ENCODE assay signal across 20 mouse cellular contexts in the genomic region with DNA sequence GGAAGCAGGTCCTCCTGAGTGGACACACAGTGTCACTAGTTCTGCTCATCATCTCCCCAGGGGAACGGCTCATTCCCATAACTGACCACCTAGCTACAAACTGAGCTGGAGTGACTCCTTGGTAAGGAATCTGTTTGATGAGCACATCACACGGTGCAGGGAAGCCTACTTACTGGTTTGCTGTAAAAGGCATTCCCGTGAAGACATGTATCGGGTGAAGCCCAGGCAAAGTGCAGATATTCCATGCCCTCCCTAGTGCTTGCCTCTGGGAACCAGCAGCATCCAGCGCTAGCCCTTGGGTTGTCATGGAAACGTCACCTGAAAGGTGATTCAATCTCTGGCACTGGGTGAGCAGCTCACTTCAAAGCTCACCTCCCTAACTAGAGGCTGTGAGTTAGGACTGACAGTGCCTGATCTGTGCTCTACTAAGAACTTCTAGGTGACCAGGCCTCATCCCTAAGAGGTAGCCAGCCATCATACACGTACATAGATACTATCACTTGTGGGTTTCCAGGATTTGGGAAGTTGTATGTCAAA.
"Had no signal": no experiment of that assay in that cellular context is flagged by ENCODE, and none has a peak within 500 bp of the region (broad histone marks: within the 10 kb centered on the region; RNA-seq: fewer than 3 reads in every experiment).

No protein-coding gene starts in this region.

- H3K4me1 ChIP-seq: limb, embryonic 12.5 days; limb, embryonic 15.5 days; midbrain, embryonic 13.5 days; neural tube, embryonic 12.5 days; neural tube, embryonic 15.5 days had no signal

- H3K27me3 ChIP-seq: limb, embryonic 12.5 days; limb, embryonic 15.5 days; midbrain, embryonic 13.5 days; neural tube, embryonic 12.5 days; neural tube, embryonic 15.5 days had no signal

- H3K9me3 ChIP-seq: limb, embryonic 12.5 days; limb, embryonic 15.5 days; midbrain, embryonic 13.5 days; neural tube, embryonic 12.5 days; neural tube, embryonic 15.5 days had no signal

- H3K9ac ChIP-seq: limb, embryonic 12.5 days; limb, embryonic 15.5 days; liver, embryonic 14.5 days; liver, postnatal 0 days; lung, embryonic 14.5 days; midbrain, embryonic 13.5 days; neural tube, embryonic 12.5 days; neural tube, embryonic 15.5 days had no signal

- H3K4me3 ChIP-seq: limb, embryonic 12.5 days; limb, embryonic 15.5 days; midbrain, embryonic 13.5 days; neural tube, embryonic 12.5 days; neural tube, embryonic 15.5 days had no signal

- ATAC-seq: liver, postnatal 0 days; lung, postnatal 0 days; midbrain, embryonic 13.5 days had no signal

- DNase-seq: kidney, adult 2 months; kidney, postnatal 10 days; kidney, postnatal 4 days; left cerebral cortex, postnatal 4 days; liver, postnatal 0 days; lung, embryonic 14.5 days; right cerebral cortex, adult 18-20 months; right cerebral cortex, postnatal 14 days; right cerebral cortex, postnatal 4 days; thymus, postnatal 25 days had no signal

- H3K4me2 ChIP-seq: limb, embryonic 12.5 days; limb, embryonic 15.5 days; liver, embryonic 11.5 days; lung, embryonic 14.5 days; midbrain, embryonic 13.5 days; neural tube, embryonic 12.5 days; neural tube, embryonic 15.5 days had no signal

- H3K27ac ChIP-seq: limb, embryonic 12.5 days; limb, embryonic 15.5 days; liver, embryonic 14.5 days; macrophage; midbrain, embryonic 13.5 days; neural tube, embryonic 12.5 days; neural tube, embryonic 15.5 days; stomach, postnatal 0 days had no signal
